22 mouse cellular contexts compared by ENCODE assay signal in the genomic region with DNA sequence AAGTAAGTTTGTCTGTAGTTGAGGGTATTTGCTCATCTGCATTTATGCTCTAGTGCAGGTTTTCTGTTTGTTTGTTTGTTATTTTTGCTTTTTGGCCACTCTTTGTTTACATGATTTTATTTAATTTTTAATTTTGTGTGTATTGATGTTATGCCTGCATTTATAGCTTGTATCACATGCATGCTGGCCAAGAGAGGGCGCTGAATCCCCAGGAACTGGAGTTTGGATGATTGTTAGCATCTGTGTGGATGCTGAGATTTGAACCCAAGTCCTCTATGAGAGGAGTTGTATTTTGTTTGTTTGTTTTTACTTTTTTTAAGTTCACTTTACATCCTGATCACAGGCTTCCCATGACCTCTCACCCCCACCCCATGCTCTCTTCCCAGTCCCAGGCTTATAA. TPM values are rescaled to one million over a fixed set of nuclear protein-coding genes. Genes with fewer than 3 reads are reported as not detected.
DNase-seq lines count a peak whose midpoint lies in the region; ATAC-seq and TF ChIP-seq lines count a peak whose summit lies in the region.
"Had no signal": no experiment of that assay in that cellular context is flagged by ENCODE, and none has a peak within 500 bp of the region (broad histone marks: within the 10 kb centered on the region; RNA-seq: fewer than 3 reads in every experiment).

No protein-coding gene starts in this region.

- no peak for TF ChIP-seq EP300 in stomach, postnatal 0 days (optimal IDR thresholded peaks at IDR 0.05)

- H3K27ac ChIP-seq in intestine, postnatal 0 days (ENCODE audit: low read depth, low read length) = no peak overlapping the region
- no peak overlapping the region for H3K27ac ChIP-seq in intestine, embryonic 15.5 days
- no peak overlapping the region for H3K27ac ChIP-seq in midbrain, postnatal 0 days (ENCODE audit: low read depth, low read length)
- no peak overlapping the region for H3K27ac ChIP-seq in midbrain, embryonic 14.5 days (replicated peaks; ENCODE audit: low read depth, low read length)
- H3K27ac ChIP-seq in cortical plate, adult 2 months (ENCODE audit: insufficient read depth, low read length) = no peak overlapping the region
- H3K27ac ChIP-seq in stomach, postnatal 0 days (replicated peaks) = no peak overlapping the region
- H3K27ac ChIP-seq: embryonic facial prominence, embryonic 10.5 days; limb, embryonic 10.5 days; liver, embryonic 15.5 days; midbrain, embryonic 13.5 days; neural tube, embryonic 15.5 days had no signal

- no peaks in the 10 kb centered on the region for H3K27me3 ChIP-seq in intestine, postnatal 0 days (replicated peaks; ENCODE audit: control insufficient read depth, insufficient read depth, low read length)
- no peaks in the 10 kb centered on the region for H3K27me3 ChIP-seq in intestine, embryonic 15.5 days (replicated peaks)
- H3K27me3 ChIP-seq in midbrain, postnatal 0 days (ENCODE audit: insufficient read depth, low read length) = no peaks in the 10 kb centered on the region
- no peaks in the 10 kb centered on the region for H3K27me3 ChIP-seq in midbrain, embryonic 14.5 days (ENCODE audit: control insufficient read depth, insufficient read depth, low read length)
- H3K27me3 ChIP-seq in stomach, postnatal 0 days (ENCODE audit: control insufficient read depth, insufficient read depth, low read length) = no peaks in the 10 kb centered on the region
- H3K27me3 ChIP-seq: liver, embryonic 15.5 days; midbrain, embryonic 13.5 days; neural tube, embryonic 15.5 days had no signal

- no peaks in the 10 kb centered on the region; the same call in 1 of the 2 replicates for H3K4me1 ChIP-seq in intestine, postnatal 0 days (replicated peaks; ENCODE audit: control insufficient read depth, insufficient read depth, low read length)
- H3K4me1 ChIP-seq in intestine, embryonic 15.5 days (replicated peaks) = 0 out of 2 replicates have a peak, but pooled peaks cover 6% of the 10 kb centered on the region
- H3K4me1 ChIP-seq in midbrain, postnatal 0 days (ENCODE audit: insufficient read depth, low read length) = no peaks in the 10 kb centered on the region
- H3K4me1 ChIP-seq in midbrain, embryonic 14.5 days (ENCODE audit: control insufficient read depth, insufficient read depth, low read length) = no peaks in the 10 kb centered on the region
- no peaks in the 10 kb centered on the region; the same call in 1 of the 2 replicates for H3K4me1 ChIP-seq in cortical plate, adult 2 months (ENCODE audit: control insufficient read depth, insufficient read depth, low read length)
- no peaks in the 10 kb centered on the region for H3K4me1 ChIP-seq in stomach, postnatal 0 days (replicated peaks; ENCODE audit: control insufficient read depth, insufficient read depth)
- H3K4me1 ChIP-seq: limb, embryonic 10.5 days had no signal

- ATAC-seq in intestine, postnatal 0 days = no peak
- no peak for ATAC-seq in intestine, embryonic 15.5 days
- no peak for ATAC-seq in midbrain, postnatal 0 days (ENCODE audit: low FRiP score)
- no peak for ATAC-seq in midbrain, embryonic 14.5 days (ENCODE audit: low FRiP score, low TSS enrichment)
- ATAC-seq in stomach, postnatal 0 days (ENCODE audit: low FRiP score, low TSS enrichment) = no peak
- ATAC-seq: lung, postnatal 0 days; midbrain, embryonic 13.5 days had no signal

- peak; percentile 47 for TF ChIP-seq CTCF in intestine, postnatal 0 days (IDR thresholded peaks at IDR 0.05; ENCODE audit: low read depth)
- peak; percentile 18 for TF ChIP-seq CTCF in midbrain, postnatal 0 days (IDR thresholded peaks at IDR 0.05)
- TF ChIP-seq CTCF in cortical plate, adult 2 months (IDR thresholded peaks at IDR 0.05; ENCODE audit: extremely low read depth, insufficient read depth, low read length) = 0 out of 2 replicates have a peak, but pooled peaks have one; percentile 3
- peak; percentile 26; the same call in 1 of the 2 replicates for TF ChIP-seq CTCF in stomach, postnatal 0 days (IDR thresholded peaks at IDR 0.05; ENCODE audit: low read depth)

- no peak for TF ChIP-seq POLR2A in cortical plate, adult 2 months (IDR thresholded peaks at IDR 0.05; ENCODE audit: extremely low read depth, insufficient read depth, low read length)

- DNase-seq in midbrain, postnatal 0 days (ENCODE audit: low spot score) = no peak
- DNase-seq in midbrain, embryonic 14.5 days = no peak
- DNase-seq in stomach, postnatal 0 days (ENCODE audit: low spot score) = no peak
- DNase-seq in spleen, postnatal 36 days (ENCODE audit: low spot score in 2 of 2) = no peak
- DNase-seq: adrenal gland, adult 2 months; cerebellum, adult 2 months; cerebellum, postnatal 36 days; gastrocnemius, postnatal 25 days; heart, postnatal 4 days; kidney, adult 18-20 months; layer of hippocampus, adult 9-11 months; thymus, adult 2 months had no signal

- H3K4me2 ChIP-seq in intestine, postnatal 0 days (replicated peaks; ENCODE audit: low read depth) = no peak overlapping the region
- H3K4me2 ChIP-seq in intestine, embryonic 15.5 days (replicated peaks) = no peak overlapping the region
- no peak overlapping the region for H3K4me2 ChIP-seq in midbrain, postnatal 0 days (ENCODE audit: low read depth, low read length, poor library complexity, severe bottlenecking)
- H3K4me2 ChIP-seq in midbrain, embryonic 14.5 days (ENCODE audit: low read length) = no peak overlapping the region
- H3K4me2 ChIP-seq in stomach, postnatal 0 days (replicated peaks; ENCODE audit: low read depth) = no peak overlapping the region
- H3K4me2 ChIP-seq: heart, embryonic 11.5 days; liver, embryonic 15.5 days; midbrain, embryonic 13.5 days; neural tube, embryonic 15.5 days had no signal

- no peak overlapping the region for H3K9ac ChIP-seq in intestine, postnatal 0 days (ENCODE audit: low read depth, low read length)
- H3K9ac ChIP-seq in intestine, embryonic 15.5 days = no peak overlapping the region
- H3K9ac ChIP-seq in midbrain, postnatal 0 days (replicated peaks; ENCODE audit: low read length, poor library complexity, severe bottlenecking) = no peak overlapping the region
- H3K9ac ChIP-seq in midbrain, embryonic 14.5 days (replicated peaks; ENCODE audit: low read length) = no peak overlapping the region
- no peak overlapping the region for H3K9ac ChIP-seq in stomach, postnatal 0 days (ENCODE audit: low read length)
- H3K9ac ChIP-seq: liver, embryonic 15.5 days; midbrain, embryonic 13.5 days; neural tube, embryonic 15.5 days had no signal

- H3K4me3 ChIP-seq in intestine, postnatal 0 days (ENCODE audit: low read depth, low read length) = no peak overlapping the region
- no peak overlapping the region for H3K4me3 ChIP-seq in intestine, embryonic 15.5 days (replicated peaks)
- no peak overlapping the region for H3K4me3 ChIP-seq in midbrain, postnatal 0 days (ENCODE audit: low read depth, low read length)
- no peak overlapping the region for H3K4me3 ChIP-seq in midbrain, embryonic 14.5 days (replicated peaks; ENCODE audit: low read depth, low read length)
- no peak overlapping the region for H3K4me3 ChIP-seq in cortical plate, adult 2 months (ENCODE audit: insufficient read depth, low read length)
- H3K4me3 ChIP-seq in stomach, postnatal 0 days (ENCODE audit: low read depth, low read length) = no peak overlapping the region
- H3K4me3 ChIP-seq: embryonic facial prominence, embryonic 10.5 days; limb, embryonic 10.5 days; liver, embryonic 15.5 days; midbrain, embryonic 13.5 days; neural tube, embryonic 15.5 days had no signal

- H3K9me3 ChIP-seq in intestine, postnatal 0 days (ENCODE audit: control insufficient read depth) = no peaks in the 10 kb centered on the region
- H3K9me3 ChIP-seq in intestine, embryonic 15.5 days = no peaks in the 10 kb centered on the region
- H3K9me3 ChIP-seq in midbrain, postnatal 0 days (ENCODE audit: low read length) = no peaks in the 10 kb centered on the region
- H3K9me3 ChIP-seq in midbrain, embryonic 14.5 days (ENCODE audit: control insufficient read depth, low read length) = no peaks in the 10 kb centered on the region
- no peaks in the 10 kb centered on the region for H3K9me3 ChIP-seq in stomach, postnatal 0 days (ENCODE audit: control insufficient read depth, low read length)
- H3K9me3 ChIP-seq: embryonic facial prominence, embryonic 10.5 days; limb, embryonic 10.5 days; liver, embryonic 15.5 days; midbrain, embryonic 13.5 days; neural tube, embryonic 15.5 days had no signal

- 69% methylated on average over 1 of the region's 1 CpGs for WGBS in intestine, postnatal 0 days
- 74% methylated on average over 1 of the region's 1 CpGs for WGBS in intestine, embryonic 15.5 days
- 79% methylated on average over 1 of the region's 1 CpGs for WGBS in midbrain, postnatal 0 days
- 78% methylated on average over 1 of the region's 1 CpGs for WGBS in midbrain, embryonic 14.5 days
- 77% methylated on average over 1 of the region's 1 CpGs for WGBS in stomach, postnatal 0 days

- no peaks in the 10 kb centered on the region for H3K36me3 ChIP-seq in intestine, postnatal 0 days (ENCODE audit: control insufficient read depth, insufficient read depth)
- H3K36me3 ChIP-seq in intestine, embryonic 15.5 days = no peaks in the 10 kb centered on the region
- no peaks in the 10 kb centered on the region for H3K36me3 ChIP-seq in midbrain, postnatal 0 days (ENCODE audit: insufficient read depth, low read length)
- H3K36me3 ChIP-seq in midbrain, embryonic 14.5 days (ENCODE audit: control insufficient read depth, insufficient read depth, low read length) = no peaks in the 10 kb centered on the region
- no peaks in the 10 kb centered on the region for H3K36me3 ChIP-seq in stomach, postnatal 0 days (ENCODE audit: control insufficient read depth, insufficient read depth, low read length)
- H3K36me3 ChIP-seq: neural tube, embryonic 15.5 days had no signal

RNA-seq across cellular contexts. Expression of a gene that starts 10.5 kb away (rescaled TPM):
- 59.2 and 64.3 TPM in 2 replicates for polyA plus RNA-seq in intestine, postnatal 0 days (2015; fragmentation: Nextera tagmentation; extraction: Ambion mirVana)
- 94.5 and 96.6 TPM in 2 replicates for polyA plus RNA-seq in intestine, embryonic 15.5 days (2015; fragmentation: Nextera tagmentation; extraction: Ambion mirVana)
- total RNA-seq in midbrain, postnatal 0 days (2014; rRNA removed) = 51.9 and 63.1 TPM in 2 replicates
- 52.9 and 54.7 TPM in 2 replicates for polyA plus RNA-seq in midbrain, postnatal 0 days (2015; fragmentation: Nextera tagmentation; extraction: Ambion mirVana)
- polyA plus RNA-seq in midbrain, embryonic 14.5 days (2014; fragmentation: Nextera tagmentation; extraction: Ambion mirVana) = 70.7 and 97.5 TPM in 2 replicates
- polyA plus RNA-seq in cortical plate, adult 2 months (2012; rRNA removed) = 91.4 and 95.5 TPM in 2 replicates
- polyA plus RNA-seq in stomach, postnatal 0 days (2015; fragmentation: Nextera tagmentation; extraction: Ambion mirVana) = 36.9 and 39.6 TPM in 2 replicates
